Mouse (Mus musculus) E14TG2a.4 (cell line): Measurements from ENCODE around the gene Map4k4.

Experiments
- CTCF ChIP-seq: conservative IDR thresholded peaks from 2 replicates; pipeline ENCODE4 v1.5.1; 2014; ENCODE audit warnings: low read length
- POU5F1 ChIP-seq: IDR thresholded peaks from 2 replicates; pipeline ENCODE4 v1.6.1; 2014; ENCODE audit warnings: low read length, borderline replicate concordance

GRCm38 (mm10) chr1:39954652-39955051 lies 53.9 kb downstream of the Map4k4 start:
- TF ChIP-seq CTCF (no peak), POU5F1 (no peak)
